Mouse (Mus musculus) limb, embryonic 12.5 days (tissue): ENCODE results near the gene Wfdc1. TPM values are rescaled to one million over a fixed set of nuclear protein-coding genes. Genes with fewer than 3 reads are reported as not detected.

Experiments
- ATAC-seq: fragments of 200-750 bp; cut with Nextera tagmentation; 2 replicates; pipeline ENCODE4 v1.8.0; 2017; ENCODE audit warnings: low read depth, moderate TSS enrichment; ENCODE audit not compliant: insufficient number of reproducible peaks, insufficient read depth, low FRiP score, low TSS enrichment
- H3K27ac ChIP-seq: fragments of 300-500 bp; sonication (generic); 2 replicates; pipeline ENCODE4 v1.5.1; 2016; ENCODE audit warnings: mild to moderate bottlenecking, moderate library complexity
- H3K27me3 ChIP-seq: fragments of 300-500 bp; sonication (generic); 2 replicates; pipeline ENCODE4 v1.6.1; 2016; ENCODE audit warnings: mild to moderate bottlenecking, moderate library complexity
- H3K36me3 ChIP-seq: fragments of 300-500 bp; sonication (generic); 2 replicates; pipeline ENCODE4 v1.6.1; 2016; ENCODE audit warnings: mild to moderate bottlenecking, moderate library complexity
- H3K4me1 ChIP-seq: fragments of 300-500 bp; sonication (generic); replicated peaks from 2 replicates; pipeline ENCODE4 v1.6.1; 2016
- H3K4me2 ChIP-seq: fragments of 300-500 bp; sonication (generic); 2 replicates; pipeline ENCODE4 v1.6.1; 2016; ENCODE audit warnings: mild to moderate bottlenecking, moderate library complexity
- H3K4me3 ChIP-seq: fragments of 300-500 bp; sonication (generic); replicated peaks from 2 replicates; pipeline ENCODE4 v1.5.1; 2016; ENCODE audit warnings: mild to moderate bottlenecking
- H3K9ac ChIP-seq: fragments of 300-500 bp; sonication (generic); replicated peaks from 2 replicates; pipeline ENCODE4 v1.6.1; 2016; ENCODE audit warnings: mild to moderate bottlenecking, moderate library complexity
- H3K9me3 ChIP-seq: fragments of 300-500 bp; sonication (generic); 2 replicates; pipeline ENCODE4 v1.6.1; 2016; ENCODE audit warnings: mild to moderate bottlenecking, moderate library complexity
- WGBS: fragments of 180-500 bp; shearing (Covaris S2); methylation state at CpG from one replicate; pipeline ENCODE4 v1.1.7; 2016; 5-methylcytosine and 5-hydroxymethylcytosine counted together
- polyA plus RNA-seq: library from polyadenylated mRNA; unstranded; fragments of >200 nt; fragmentation: Nextera tagmentation; extraction: Ambion mirVana; gene quantifications from 2 replicates; pipeline ENCODE4 v1.2.1, GENCODE M21; 2016

The Wfdc1 gene
- polyA plus RNA-seq, 1 experiment from 2014 or later, result not detected

- WGBS, result 89% methylated on average over 10 of the region's 10 CpGs
- no peaks in the 10 kb centered on the region for H3K4me1 ChIP-seq
- no peak overlapping the region for H3K4me2 ChIP-seq
- H3K9me3 ChIP-seq, result no peaks in the 10 kb centered on the region
- no peak overlapping the region for H3K27ac ChIP-seq
- H3K27me3 ChIP-seq, result no peaks in the 10 kb centered on the region
- no peak overlapping the region for H3K9ac ChIP-seq
- no peaks in the 10 kb centered on the region for H3K36me3 ChIP-seq
- no peak for ATAC-seq
- H3K4me3 ChIP-seq, result no peak overlapping the region
Measured at GRCm38 (mm10) chr8:119736348-119736917, 70.3 kb downstream of the Wfdc1 start.

GRCm38 (mm10) chr8:119737093-119737900, 71.1 kb downstream of the Wfdc1 start:
- Histone ChIP-seq H3K27ac (no peak overlapping the region), H3K4me2 (no peak overlapping the region), H3K36me3 (no peaks in the 10 kb centered on the region), H3K4me3 (no peak overlapping the region), H3K27me3 (no peaks in the 10 kb centered on the region), H3K4me1 (no peaks in the 10 kb centered on the region), H3K9ac (no peak overlapping the region), H3K9me3 (no peaks in the 10 kb centered on the region)
- 82% methylated on average over 11 of the region's 11 CpGs for WGBS
- no peak for ATAC-seq

Other genes starting within 250 kb of the Wfdc1 start
- gene Osgin1, start 232.2 kb upstream of the Wfdc1 start, polyA plus RNA-seq, result 0.40 and 0.58 TPM in 2 replicates
- 4.4 and 5.1 TPM in 2 replicates for gene Necab2, start 219.6 kb upstream of the Wfdc1 start, polyA plus RNA-seq
- 0.10 TPM in 1 of 2 replicates, not detected in the other for gene Slc38a8, start 164.7 kb upstream of the Wfdc1 start, polyA plus RNA-seq
- gene Mbtps1, start 107.6 kb upstream of the Wfdc1 start, polyA plus RNA-seq, result 140 and 147 TPM in 2 replicates
- gene Hsdl1, start 91.2 kb upstream of the Wfdc1 start, polyA plus RNA-seq, result 33.6 and 35.3 TPM in 2 replicates
- not detected in 2 replicates for gene Dnaaf1, start 91.1 kb upstream of the Wfdc1 start, polyA plus RNA-seq
- 14.1 and 15.1 TPM in 2 replicates for gene Taf1c, start 61.1 kb upstream of the Wfdc1 start, polyA plus RNA-seq
- 0.14 and 0.41 TPM in 2 replicates for gene Adad2, start 53.6 kb upstream of the Wfdc1 start, polyA plus RNA-seq
- 0.05 TPM in 2 replicates for gene Kcng4, start 30.7 kb upstream of the Wfdc1 start, polyA plus RNA-seq
- 1.8 and 1.9 TPM in 2 replicates for gene Atp2c2, start 33.6 kb downstream of the Wfdc1 start, polyA plus RNA-seq
- gene Tldc1, start 112.1 kb downstream of the Wfdc1 start, polyA plus RNA-seq, result 10.3 and 11.6 TPM in 2 replicates
- 76.3 and 95.6 TPM in 2 replicates for gene Cotl1, start 174.2 kb downstream of the Wfdc1 start, polyA plus RNA-seq
- gene Klhl36, start 195.9 kb downstream of the Wfdc1 start, polyA plus RNA-seq, result 8.4 and 8.7 TPM in 2 replicates
- 153 and 168 TPM in 2 replicates for gene Usp10, start 244.0 kb downstream of the Wfdc1 start, polyA plus RNA-seq
- gene Gm20388, start 244.5 kb downstream of the Wfdc1 start, polyA plus RNA-seq, result not detected in 2 replicates